Mouse (Mus musculus) kidney, adult 2 months (tissue): Measurements from ENCODE around the gene Dazap2. TPM values are rescaled to one million over a fixed set of nuclear protein-coding genes. Genes with fewer than 3 reads are reported as not detected.
"Not testable (repeated sequence)": the region's sequence is repeated elsewhere in the genome, so short reads cannot be mapped to it uniquely, and the experiment has no call there.

ENCODE experiments used
- DNase-seq: peaks from one replicate; pipeline ENCODE4 v3.0.0; 2021
- H3K27ac ChIP-seq: fragments of 200-500 bp; 2 replicates; pipeline ENCODE4 v1.5.1; 2012; ENCODE audit warnings: low read depth, low read length, control low read depth, inconsistent platforms; ENCODE audit not compliant: insufficient read depth
- H3K27me3 ChIP-seq: fragments of 200-500 bp; replicated peaks from 2 replicates; pipeline ENCODE4 v1.6.1; 2012; ENCODE audit warnings: mild to moderate bottlenecking, moderate library complexity, low read length, inconsistent platforms; ENCODE audit not compliant: control insufficient read depth, insufficient read depth
- H3K36me3 ChIP-seq: fragments of 200-500 bp; 2 replicates; pipeline ENCODE4 v1.6.1; 2012; ENCODE audit warnings: mild to moderate bottlenecking, moderate library complexity, low read length, inconsistent platforms; ENCODE audit not compliant: control insufficient read depth, insufficient read depth
- H3K4me1 ChIP-seq: fragments of 200-500 bp; 2 replicates; pipeline ENCODE4 v1.6.1; 2011; ENCODE audit warnings: low read length; ENCODE audit not compliant: control insufficient read depth, insufficient read depth
- H3K4me3 ChIP-seq: fragments of 200-500 bp; 2 replicates; pipeline ENCODE4 v1.5.1; 2011; ENCODE audit warnings: mild to moderate bottlenecking, low read depth, low read length, control low read depth; ENCODE audit not compliant: insufficient read depth
- CTCF ChIP-seq: fragments of 200-500 bp; conservative IDR thresholded peaks from 2 replicates; pipeline ENCODE4 v1.5.1; 2011; ENCODE audit warnings: low read depth, mild to moderate bottlenecking, control low read depth, low read length, moderate library complexity, mixed read lengths; ENCODE audit not compliant: insufficient read depth, insufficient read length
- POLR2A ChIP-seq: fragments of 200-500 bp; IDR thresholded peaks from one replicate; pipeline ENCODE4 v1.6.1; 2011; ENCODE audit warnings: low read depth, low read length, control low read depth
- WGBS: fragments of 180-500 bp; shearing (Covaris S2); methylation state at CpG from one replicate; pipeline ENCODE4 v1.1.7; 2018; 5-methylcytosine and 5-hydroxymethylcytosine counted together
- polyA plus RNA-seq: library from polyadenylated mRNA; depleted of rRNA; stranded (reverse); fragments of >200 nt; gene quantifications from 2 replicates; pipeline ENCODE4 v1.2.3, GENCODE M21; 2012

Gene Dazap2
- polyA plus RNA-seq, 1 experiment = 578 TPM

- WGBS = 90% methylated on average over 8 of the region's 8 CpGs
- peaks cover 14% of the 10 kb centered on the region for H3K4me1 ChIP-seq
- peak; percentile 59 for DNase-seq
- H3K4me3 ChIP-seq, H3K36me3 ChIP-seq, H3K27me3 ChIP-seq, H3K27ac ChIP-seq: not testable (repeated sequence)
- peak; percentile 43 for TF ChIP-seq CTCF
Observed at GRCm38 (mm10) chr15:100606677-100607076, 8.5 kb upstream of the Dazap2 start.

DNA sequence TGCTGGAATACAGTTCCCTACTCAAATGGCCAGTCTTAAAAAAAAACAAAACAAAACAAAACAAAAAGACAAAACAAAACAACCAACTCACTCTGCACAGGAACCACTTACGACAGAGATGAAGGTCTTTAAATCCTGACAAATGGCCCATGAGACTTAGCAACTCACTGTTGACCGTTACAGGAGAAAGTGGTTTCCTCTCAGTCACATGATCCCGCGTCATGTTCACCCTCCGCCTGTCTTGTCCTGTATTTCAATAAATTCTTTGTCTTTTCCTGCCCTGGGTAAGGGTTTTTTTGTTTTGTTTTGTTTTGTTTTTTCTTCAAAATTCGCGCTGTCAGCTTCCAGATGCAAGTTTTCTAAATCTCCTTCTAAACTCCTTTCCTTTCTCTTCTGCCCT is 3.2 kb upstream of the Dazap2 start:
- 71% methylated on average over 7 of the region's 7 CpGs for WGBS
- Histone ChIP-seq H3K4me3 (no peak overlapping the region), H3K27me3 (no peaks in the 10 kb centered on the region), H3K36me3 (no peaks in the 10 kb centered on the region), H3K27ac (no peak overlapping the region), H3K4me1 (peaks cover 13% of the 10 kb centered on the region; the same call in 1 of the 2 replicates)
- no peak for TF ChIP-seq POLR2A
- TF ChIP-seq CTCF = no peak
- no peak for DNase-seq

- TF ChIP-seq CTCF (peak; percentile 52), POLR2A (no peak)
- H3K4me3 ChIP-seq = no peak overlapping the region
- 70% methylated on average over 2 of the region's 2 CpGs for WGBS
- peak; percentile 45 for DNase-seq
- peaks cover 13% of the 10 kb centered on the region; the same call in 1 of the 2 replicates for H3K4me1 ChIP-seq
- H3K27me3 ChIP-seq = no peaks in the 10 kb centered on the region
- H3K27ac ChIP-seq = no peak overlapping the region
- H3K36me3 ChIP-seq = peaks cover 1% of the 10 kb centered on the region; the same call in 1 of the 2 replicates
Observed at GRCm38 (mm10) chr15:100612432-100612831, 2.7 kb upstream of the Dazap2 start.

DNA sequence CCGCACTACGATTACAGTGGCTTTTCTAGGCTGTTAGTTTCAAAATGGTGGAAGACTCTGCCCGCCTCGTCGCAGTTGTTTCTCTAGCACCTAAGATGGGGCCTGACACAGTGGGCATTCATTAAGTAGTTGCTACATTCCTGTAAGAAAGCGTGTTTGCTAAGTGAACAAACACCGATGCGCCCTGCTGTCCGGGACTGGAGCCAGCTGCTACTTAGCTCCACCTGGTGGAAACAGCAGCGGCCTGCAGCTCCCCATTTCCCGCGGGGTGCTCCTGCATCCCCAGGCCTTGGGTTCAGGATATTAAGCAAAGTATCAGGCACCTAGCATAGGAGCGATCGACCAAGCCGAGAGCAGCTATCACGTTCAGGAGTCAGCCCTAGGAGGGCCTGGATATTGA is 1.6 kb upstream of the Dazap2 start:
- 0 out of 2 replicates have a peak overlapping the region, but pooled peaks have one; percentile 11 for H3K4me3 ChIP-seq

DNA sequence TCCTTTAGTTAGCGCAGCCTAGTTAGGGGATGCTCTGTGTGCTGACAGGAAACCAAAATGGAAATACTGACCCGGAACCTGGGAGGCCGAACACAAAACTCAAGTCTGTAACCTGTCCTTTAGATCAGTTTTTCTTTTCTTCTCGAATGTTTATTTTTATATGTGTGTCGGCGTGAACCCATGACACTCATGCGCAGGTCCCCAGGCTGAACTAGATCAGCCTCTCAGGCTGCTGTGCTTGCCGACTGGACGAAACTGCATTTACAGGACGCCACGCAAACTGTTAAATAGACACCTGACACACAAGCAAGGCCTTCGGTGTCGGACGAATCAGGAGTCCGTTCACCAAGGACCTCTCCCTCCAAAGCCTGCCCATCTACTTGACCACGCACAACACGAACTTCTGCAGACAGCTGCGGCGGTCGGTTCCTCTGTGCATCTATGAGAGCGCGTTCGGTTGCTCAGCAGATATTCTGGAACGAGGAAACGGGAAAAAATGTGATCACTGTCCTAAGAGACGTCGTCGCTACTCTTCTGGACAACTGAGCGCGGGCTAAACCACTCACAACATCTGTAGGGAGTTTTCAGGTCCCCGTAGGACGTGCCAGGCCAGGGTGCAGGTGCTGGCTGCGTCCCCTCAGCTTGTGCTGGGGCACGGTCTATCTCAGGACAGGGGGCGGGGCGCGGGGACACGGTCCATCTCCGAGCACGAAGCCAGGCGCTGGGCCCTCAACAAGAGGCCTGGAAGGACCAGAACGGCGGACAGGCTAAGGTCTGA is 742 bp upstream of the Dazap2 start:
- no peak for DNase-seq
- Histone ChIP-seq H3K36me3 (peaks cover 8% of the 10 kb centered on the region), H3K4me3 (peak overlapping the region; percentile 67), H3K27ac (peak overlapping the region; percentile 85), H3K4me1 (peaks cover 13% of the 10 kb centered on the region; the same call in 1 of the 2 replicates), H3K27me3 (no peaks in the 10 kb centered on the region)
- no peak for TF ChIP-seq POLR2A
- TF ChIP-seq CTCF = no peak
- 8% methylated on average over 43 of the region's 43 CpGs for WGBS

More for the DNA sequence above, 1.6 kb upstream of the Dazap2 start:
- 7% methylated on average over 16 of the region's 16 CpGs for WGBS
- H3K4me1 ChIP-seq = peaks cover 13% of the 10 kb centered on the region; the same call in 1 of the 2 replicates
- no peak for TF ChIP-seq POLR2A
- peak; percentile 89 for TF ChIP-seq CTCF
- H3K27ac ChIP-seq = no peak overlapping the region
- no peaks in the 10 kb centered on the region for H3K27me3 ChIP-seq
- peaks cover 4% of the 10 kb centered on the region for H3K36me3 ChIP-seq
- DNase-seq = peak; percentile 82

DNA sequence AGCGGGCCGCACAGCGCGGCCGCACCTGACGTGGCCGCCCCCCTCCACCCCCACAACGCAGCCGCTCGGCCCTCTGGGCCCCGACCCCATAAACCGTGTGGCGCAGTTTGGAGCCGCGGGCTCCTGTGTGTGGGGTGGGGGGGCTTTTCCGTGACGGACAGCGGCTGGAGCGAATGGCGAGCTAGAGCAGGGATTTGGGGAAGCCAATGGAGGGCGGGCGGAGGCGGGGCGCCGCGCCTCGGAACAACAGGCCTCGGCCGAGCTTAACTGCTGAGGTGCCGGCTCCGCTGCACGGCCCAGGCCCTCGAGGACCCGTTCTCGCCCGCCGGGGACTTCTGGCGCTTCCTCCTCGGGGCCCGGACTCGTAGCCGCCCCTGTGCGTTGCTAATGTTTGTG is 674 bp downstream of the Dazap2 start:
- no peaks in the 10 kb centered on the region for H3K27me3 ChIP-seq
- TF ChIP-seq CTCF = no peak
- H3K36me3 ChIP-seq = peaks cover 9% of the 10 kb centered on the region
- H3K27ac ChIP-seq = peak overlapping the region; percentile 87
- H3K4me3 ChIP-seq = peak overlapping the region; percentile 77
- DNase-seq = peak; percentile 94
- under 1% methylated on average over 41 of the region's 43 CpGs for WGBS
- peaks cover 13% of the 10 kb centered on the region; the same call in 1 of the 2 replicates for H3K4me1 ChIP-seq

DNA sequence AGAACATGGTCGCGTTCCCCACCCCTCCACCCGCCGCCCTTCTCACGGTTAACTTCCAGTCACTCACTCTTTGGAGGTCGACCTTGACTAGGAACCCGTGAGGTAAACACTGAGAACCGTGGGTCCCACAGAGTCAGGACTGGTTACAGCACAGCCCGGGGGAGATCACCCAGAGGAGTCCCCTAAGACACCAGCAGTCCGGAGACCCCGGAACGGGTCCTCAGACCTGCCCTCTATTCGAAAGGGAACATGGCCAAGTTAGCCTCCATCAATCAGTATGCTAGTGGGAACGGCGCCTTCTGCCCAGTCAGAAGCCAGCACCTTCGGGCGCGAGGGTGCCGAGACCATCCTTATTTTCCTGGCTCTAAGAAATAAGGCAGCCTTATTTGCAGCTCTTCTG is 1.1 kb downstream of the Dazap2 start:
- H3K36me3 ChIP-seq = peaks cover 9% of the 10 kb centered on the region
- TF ChIP-seq POLR2A (no peak), CTCF (no peak)
- no peak for DNase-seq
- peaks cover 13% of the 10 kb centered on the region; the same call in 1 of the 2 replicates for H3K4me1 ChIP-seq
- WGBS = under 1% methylated on average over 19 of the region's 19 CpGs
- peak overlapping the region; percentile 87 for H3K27ac ChIP-seq
- H3K4me3 ChIP-seq = peak overlapping the region; percentile 77
- no peaks in the 10 kb centered on the region for H3K27me3 ChIP-seq
